Mouse (Mus musculus): ENCODE measurements around the gene Kcnj12.
A peak's percentile ranks its signal among the peaks of the same experiment; 100 is the strongest.

Gene Kcnj12

GRCm38 (mm10) chr11:61104241-61104901 lies 82.0 kb downstream of the Kcnj12 start:
- peak; percentile 13 for DNase-seq (ENCODE audit: extremely low read depth, low read depth, low spot score)

- DNase-seq (ENCODE audit: extremely low read depth, low read depth, low spot score): no peak
Observed at GRCm38 (mm10) chr11:61108911-61109361, 86.6 kb downstream of the Kcnj12 start.

GRCm38 (mm10) chr11:61109707-61110106 lies 87.3 kb downstream of the Kcnj12 start:
- no peak for DNase-seq (ENCODE audit: extremely low read depth, low read depth, low spot score)

GRCm38 (mm10) chr11:61110113-61110512 lies 87.7 kb downstream of the Kcnj12 start:
- DNase-seq (ENCODE audit: extremely low read depth, low read depth, low spot score): no peak

- no peak for DNase-seq (ENCODE audit: extremely low read depth, low read depth, low spot score)
Observed at GRCm38 (mm10) chr11:61110928-61111327, 88.6 kb downstream of the Kcnj12 start.

GRCm38 (mm10) chr11:61111472-61111871 lies 89.1 kb downstream of the Kcnj12 start:
- no peak for DNase-seq (ENCODE audit: extremely low read depth, low read depth, low spot score)

GRCm38 (mm10) chr11:61112323-61112995 lies 90.1 kb downstream of the Kcnj12 start:
- DNase-seq (ENCODE audit: extremely low read depth, low read depth, low spot score): no peak

GRCm38 (mm10) chr11:61116226-61116625 lies 93.9 kb downstream of the Kcnj12 start:
- no peak for DNase-seq (ENCODE audit: extremely low read depth, low read depth, low spot score)

GRCm38 (mm10) chr11:61119996-61120583 lies 97.7 kb downstream of the Kcnj12 start:
- no peak for DNase-seq (ENCODE audit: extremely low read depth, low read depth, low spot score)

Measured in fat pad, adult 2 months (tissue).